Mouse (Mus musculus) cortical plate, adult 2 months (tissue): ENCODE measurements around the gene Col23a1.

ENCODE experiments used
- CTCF ChIP-seq: fragments of 200-500 bp; IDR thresholded peaks from 2 replicates; pipeline ENCODE4 v1.5.1; 2011; ENCODE audit warnings: mild to moderate bottlenecking, control low read depth, low read length; ENCODE audit not compliant: insufficient read depth; ENCODE audit errors: extremely low read depth
- POLR2A ChIP-seq: fragments of 200-500 bp; IDR thresholded peaks from 2 replicates; pipeline ENCODE4 v1.6.1; 2011; ENCODE audit warnings: mild to moderate bottlenecking, low read length, control low read depth; ENCODE audit not compliant: insufficient read depth; ENCODE audit errors: extremely low read depth

DNA sequence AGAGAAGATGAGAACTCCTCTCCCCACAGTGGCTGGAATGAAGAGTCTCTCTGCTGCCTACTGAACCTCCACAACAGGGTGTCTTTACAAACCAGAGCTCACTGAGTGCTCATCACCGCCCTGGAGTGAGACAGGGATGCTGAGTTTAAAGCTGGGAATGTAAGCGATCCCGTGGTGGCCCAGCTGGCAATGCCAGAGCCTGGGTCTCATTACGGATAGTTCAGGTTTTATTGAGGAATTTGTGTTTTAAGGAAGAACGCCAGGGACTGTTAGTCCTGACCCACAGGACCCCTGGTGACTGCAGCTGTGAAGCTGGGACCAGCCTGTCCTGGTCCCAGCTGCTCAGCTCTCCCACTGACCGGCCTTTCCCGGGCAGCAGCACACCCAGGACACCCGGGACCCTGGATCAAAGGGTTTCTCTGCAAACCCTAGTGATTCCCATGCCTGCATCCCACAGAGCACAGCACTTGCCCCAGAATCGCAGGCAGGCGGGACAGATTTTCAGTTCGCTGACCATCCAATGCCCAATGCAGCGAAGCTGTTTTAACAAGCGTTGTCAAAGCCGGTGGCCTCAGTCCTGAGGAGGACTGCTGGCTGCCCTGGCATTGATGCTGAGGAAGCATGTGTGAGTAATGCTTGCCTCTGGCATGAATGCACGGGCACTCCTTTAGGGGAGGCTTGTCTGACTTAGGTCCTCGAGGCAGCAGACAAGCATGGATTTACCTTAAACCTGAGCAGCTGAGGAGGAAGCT, 139.9 kb downstream of the Col23a1 start:
- TF ChIP-seq CTCF (no peak), POLR2A (no peak)
